Mouse (Mus musculus) heart, embryonic 10.5 days (tissue): ENCODE data around the gene Prkca. TPM values are rescaled to one million over a fixed set of nuclear protein-coding genes. Genes with fewer than 3 reads are reported as not detected.

ENCODE experiments used
- DNase-seq: peaks from one replicate; pipeline ENCODE4 v3.0.0-alpha.2; 2017; ENCODE audit warnings: low spot score
- H3K27ac ChIP-seq: fragments of 300-500 bp; sonication (generic); 2 replicates; pipeline ENCODE4 v1.5.1; 2016; ENCODE audit warnings: mild to moderate bottlenecking
- H3K27me3 ChIP-seq: fragments of 300-500 bp; sonication (generic); 2 replicates; pipeline ENCODE4 v1.6.1; 2016; ENCODE audit warnings: mild to moderate bottlenecking; ENCODE audit not compliant: poor library complexity, insufficient read depth, severe bottlenecking
- H3K36me3 ChIP-seq: fragments of 300-500 bp; sonication (generic); 2 replicates; pipeline ENCODE4 v1.6.1; 2016; ENCODE audit warnings: mild to moderate bottlenecking, moderate library complexity
- H3K4me1 ChIP-seq: fragments of 300-500 bp; sonication (generic); 2 replicates; pipeline ENCODE4 v1.6.1; 2016; ENCODE audit warnings: mild to moderate bottlenecking
- H3K4me3 ChIP-seq: fragments of 300-500 bp; sonication (generic); 2 replicates; pipeline ENCODE4 v1.5.1; 2016; ENCODE audit warnings: mild to moderate bottlenecking, moderate library complexity
- H3K9me3 ChIP-seq: fragments of 300-500 bp; sonication (generic); 2 replicates; pipeline ENCODE4 v1.6.1; 2016; ENCODE audit warnings: mild to moderate bottlenecking, moderate library complexity
- WGBS: fragments of 180-500 bp; shearing (Covaris S2); methylation state at CpG from one replicate; pipeline ENCODE4 v1.1.7; 2016; 5-methylcytosine and 5-hydroxymethylcytosine counted together
- polyA plus RNA-seq: library from polyadenylated mRNA; unstranded; fragments of >200 nt; fragmentation: Nextera tagmentation; extraction: Ambion mirVana; gene quantifications from 2 replicates; pipeline ENCODE4 v1.2.1, GENCODE M21; 2016

The Prkca gene
- polyA plus RNA-seq, 1 experiment from 2014 or later, result 11.3 TPM

- Histone ChIP-seq H3K4me3 (no peak overlapping the region), H3K9me3 (no peaks in the 10 kb centered on the region), H3K27me3 (no peaks in the 10 kb centered on the region), H3K36me3 (no peaks in the 10 kb centered on the region), H3K4me1 (peaks cover 50% of the 10 kb centered on the region), H3K27ac (no peak overlapping the region)
- WGBS, result 32% methylated on average over 1 of the region's 1 CpGs
- no peak for DNase-seq
Measured at GRCm38 (mm10) chr11:108282850-108283459, 60.8 kb downstream of the Prkca start.

GRCm38 (mm10) chr11:108279748-108280373 lies 63.9 kb downstream of the Prkca start:
- no peak overlapping the region; the same call in none of the 2 replicates for H3K27ac ChIP-seq
- H3K4me3 ChIP-seq, result no peak overlapping the region
- no peaks in the 10 kb centered on the region for H3K9me3 ChIP-seq
- peaks cover 34% of the 10 kb centered on the region for H3K4me1 ChIP-seq
- H3K36me3 ChIP-seq, result no peaks in the 10 kb centered on the region
- H3K27me3 ChIP-seq, result no peaks in the 10 kb centered on the region
- WGBS, result 90% methylated on average over 1 of the region's 1 CpGs
- no peak for DNase-seq

GRCm38 (mm10) chr11:108277096-108277495 lies 66.6 kb downstream of the Prkca start:
- Histone ChIP-seq H3K36me3 (no peaks in the 10 kb centered on the region), H3K27me3 (no peaks in the 10 kb centered on the region), H3K9me3 (no peaks in the 10 kb centered on the region), H3K4me1 (peaks cover 33% of the 10 kb centered on the region), H3K27ac (no peak overlapping the region), H3K4me3 (no peak overlapping the region)
- DNase-seq, result no peak
- 84% methylated on average over 8 of the region's 8 CpGs for WGBS

DNA sequence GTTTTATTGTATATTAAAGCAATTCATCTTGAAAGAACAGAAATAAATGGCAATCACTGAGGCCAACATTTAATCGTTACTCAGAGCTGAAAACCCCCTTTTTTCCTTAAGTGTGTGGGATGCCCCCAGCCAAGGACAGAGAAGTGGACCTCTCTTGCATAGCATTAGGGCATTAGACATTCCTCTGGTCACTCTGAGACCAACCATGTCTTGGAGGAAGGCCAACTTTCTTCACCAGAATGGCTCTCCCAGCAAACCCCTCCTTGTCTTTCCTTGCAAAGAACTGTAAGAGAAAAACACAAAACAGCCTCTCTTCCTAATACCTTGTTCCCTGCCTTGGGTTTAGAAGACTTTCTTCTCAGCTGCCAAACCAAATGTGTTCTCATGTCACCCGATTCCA lies 67.6 kb downstream of the Prkca start:
- Histone ChIP-seq H3K9me3 (no peaks in the 10 kb centered on the region), H3K27me3 (no peaks in the 10 kb centered on the region), H3K4me1 (peaks cover 41% of the 10 kb centered on the region), H3K36me3 (no peaks in the 10 kb centered on the region), H3K4me3 (no peak overlapping the region), H3K27ac (no peak overlapping the region)
- DNase-seq, result no peak
- 88% methylated on average over 2 of the region's 2 CpGs for WGBS

GRCm38 (mm10) chr11:108274046-108274445 lies 69.7 kb downstream of the Prkca start:
- 47% methylated on average over 7 of the region's 7 CpGs for WGBS
- no peak overlapping the region for H3K4me3 ChIP-seq
- H3K27ac ChIP-seq, result peak overlapping the region; percentile 59; the same call in 1 of the 2 replicates

DNA sequence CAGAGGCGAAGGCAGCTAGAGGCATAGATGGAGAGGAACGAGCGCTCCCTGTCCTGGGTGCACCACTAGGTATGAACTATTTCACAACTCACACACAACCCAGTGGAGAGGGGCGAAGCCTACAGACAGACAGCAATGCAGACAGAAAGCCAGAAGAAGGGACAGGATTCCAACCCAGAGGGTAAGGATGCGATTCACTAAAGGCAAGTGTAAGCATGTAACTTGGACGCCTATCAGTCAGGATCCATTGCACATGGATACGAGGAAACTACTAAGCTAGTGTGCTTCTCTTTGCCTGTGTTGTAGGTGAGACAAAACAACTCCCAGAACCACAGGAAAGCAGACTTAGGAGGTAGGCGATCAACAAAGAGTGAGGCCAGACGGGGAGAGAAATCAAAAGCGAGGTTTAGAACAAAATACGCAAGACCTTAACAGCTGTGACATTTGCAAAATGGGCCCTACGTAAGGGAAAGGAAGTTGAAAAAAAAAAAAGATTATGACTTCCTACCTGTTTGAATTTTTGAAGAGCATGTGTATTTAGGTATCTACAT lies 70.2 kb downstream of the Prkca start:
- no peak for DNase-seq
- no peak overlapping the region for H3K27ac ChIP-seq
- peaks cover 45% of the 10 kb centered on the region for H3K4me1 ChIP-seq
- no peak overlapping the region for H3K4me3 ChIP-seq
- no peaks in the 10 kb centered on the region for H3K9me3 ChIP-seq
- H3K27me3 ChIP-seq, result no peaks in the 10 kb centered on the region
- H3K36me3 ChIP-seq, result no peaks in the 10 kb centered on the region
- 87% methylated on average over 12 of the region's 12 CpGs for WGBS

More at GRCm38 (mm10) chr11:108274046-108274445, 69.7 kb downstream of the Prkca start:
- Histone ChIP-seq H3K36me3 (no peaks in the 10 kb centered on the region), H3K4me1 (peaks cover 39% of the 10 kb centered on the region), H3K9me3 (no peaks in the 10 kb centered on the region), H3K27me3 (no peaks in the 10 kb centered on the region)
- DNase-seq, result no peak

DNA sequence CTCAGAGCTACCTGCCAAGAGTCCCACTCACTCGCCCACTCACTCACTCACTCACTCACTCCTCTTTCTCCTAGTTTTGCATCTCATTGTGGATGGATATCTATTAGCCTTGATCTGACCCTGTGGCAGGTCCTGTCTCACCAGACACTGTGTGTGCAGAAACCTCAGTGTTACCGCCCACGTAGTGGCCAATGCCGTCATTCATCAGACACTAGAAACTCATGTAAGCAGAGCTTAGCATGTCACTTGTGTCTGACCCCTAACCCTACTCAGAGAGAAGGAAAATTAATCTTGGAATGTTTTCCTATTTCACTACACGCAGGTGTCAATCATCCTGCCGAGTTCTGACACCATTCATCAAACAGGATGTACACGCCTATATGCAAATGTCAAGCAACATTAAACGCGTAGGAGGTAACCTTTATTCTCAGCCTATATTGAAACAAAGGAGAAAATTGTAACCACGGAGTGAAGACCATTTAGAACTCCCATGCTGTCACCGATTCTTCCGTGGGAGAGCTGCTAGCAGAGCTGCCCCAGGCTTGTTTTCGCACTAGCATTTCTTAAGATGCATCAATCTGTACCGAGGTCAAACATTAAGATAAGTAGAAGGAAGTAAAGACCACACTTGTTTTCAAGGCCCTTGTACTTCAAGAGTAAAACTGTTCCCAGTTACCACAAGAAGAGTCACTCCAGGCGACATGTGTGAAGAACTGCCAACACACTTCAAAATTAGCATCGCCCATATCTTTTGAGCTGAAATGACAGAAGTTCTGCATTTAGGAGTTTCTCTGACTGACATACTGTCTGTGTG lies 70.9 kb downstream of the Prkca start:
- Histone ChIP-seq H3K4me3 (no peak overlapping the region), H3K4me1 (peaks cover 52% of the 10 kb centered on the region), H3K27me3 (no peaks in the 10 kb centered on the region), H3K36me3 (no peaks in the 10 kb centered on the region), H3K9me3 (no peaks in the 10 kb centered on the region), H3K27ac (no peak overlapping the region)
- WGBS, result 82% methylated on average over 16 of the region's 16 CpGs
- no peak for DNase-seq

DNA sequence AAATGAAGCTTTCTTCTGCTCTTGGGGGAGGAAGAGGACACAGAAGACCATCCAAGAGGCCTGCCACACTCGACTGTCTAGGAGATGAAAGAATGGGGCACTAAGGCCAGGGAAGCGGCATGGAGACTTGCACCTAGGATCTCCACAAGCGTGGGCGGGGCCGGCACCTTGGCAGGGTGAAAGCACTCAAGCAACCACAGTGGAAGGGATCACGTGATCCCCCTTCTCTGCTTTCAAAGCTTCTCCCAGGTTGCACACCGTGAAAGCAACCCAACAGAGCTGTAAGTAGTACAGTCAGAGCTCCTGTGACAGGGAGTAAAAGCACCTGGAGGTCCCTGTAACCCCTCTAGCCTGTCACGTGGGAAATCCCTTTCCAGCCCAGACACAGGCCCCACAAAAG lies 72.4 kb downstream of the Prkca start:
- H3K9me3 ChIP-seq, result no peaks in the 10 kb centered on the region
- H3K27me3 ChIP-seq, result no peaks in the 10 kb centered on the region
- 52% methylated on average over 8 of the region's 8 CpGs for WGBS
- H3K36me3 ChIP-seq, result no peaks in the 10 kb centered on the region
- peaks cover 55% of the 10 kb centered on the region for H3K4me1 ChIP-seq
- no peak for DNase-seq
- H3K27ac ChIP-seq, result peak overlapping the region; percentile 52
- H3K4me3 ChIP-seq, result no peak overlapping the region

DNA sequence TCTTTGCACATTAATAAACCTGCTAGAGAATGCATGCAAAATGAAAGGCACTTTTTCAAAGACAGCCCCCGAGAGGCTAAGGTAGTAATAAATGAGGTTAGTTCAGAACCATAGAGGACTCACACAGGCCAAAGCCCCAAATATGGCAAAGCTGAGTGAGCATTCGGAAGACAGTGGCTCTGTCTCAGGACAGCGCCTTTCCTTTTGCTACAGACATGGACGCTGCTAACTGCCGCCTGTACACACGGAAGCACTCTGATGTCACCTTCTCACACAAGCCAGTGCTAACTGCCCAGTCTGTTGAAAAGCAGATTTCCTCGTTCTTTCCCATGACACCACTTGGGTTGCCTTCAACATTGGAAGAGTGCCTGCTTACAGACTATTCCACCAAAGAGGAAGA lies 74.2 kb downstream of the Prkca start:
- WGBS, result 64% methylated on average over 7 of the region's 7 CpGs
- Histone ChIP-seq H3K27me3 (no peaks in the 10 kb centered on the region), H3K4me3 (no peak overlapping the region), H3K4me1 (peaks cover 60% of the 10 kb centered on the region), H3K9me3 (no peaks in the 10 kb centered on the region), H3K27ac (peak overlapping the region; percentile 59; the same call in 1 of the 2 replicates), H3K36me3 (no peaks in the 10 kb centered on the region)
- no peak for DNase-seq

GRCm38 (mm10) chr11:108268421-108269322 lies 75.1 kb downstream of the Prkca start:
- DNase-seq, result no peak
- H3K27ac ChIP-seq, result peak overlapping the region; percentile 59; the same call in 1 of the 2 replicates
- no peaks in the 10 kb centered on the region for H3K36me3 ChIP-seq
- no peaks in the 10 kb centered on the region for H3K27me3 ChIP-seq
- H3K4me3 ChIP-seq, result no peak overlapping the region
- H3K9me3 ChIP-seq, result no peaks in the 10 kb centered on the region
- 54% methylated on average over 12 of the region's 12 CpGs for WGBS
- H3K4me1 ChIP-seq, result peaks cover 58% of the 10 kb centered on the region

DNA sequence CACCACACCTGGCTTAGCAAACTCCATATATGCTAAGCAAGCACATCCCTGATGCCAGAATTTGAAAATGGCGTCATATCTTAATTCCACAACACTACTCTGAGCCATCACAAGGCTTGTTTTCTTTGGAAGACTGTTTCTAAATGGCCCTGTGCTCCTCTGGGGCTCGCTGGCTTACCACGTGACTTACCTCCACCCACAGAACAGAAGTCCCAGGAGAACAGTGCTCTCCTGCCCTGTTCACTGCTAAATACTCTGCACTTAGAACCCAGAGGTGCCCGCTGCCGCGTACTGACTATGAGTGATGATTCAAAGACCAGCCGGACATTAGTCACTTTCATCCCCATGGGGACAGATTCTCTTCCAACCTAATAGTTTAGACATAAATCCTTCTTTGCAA lies 75.9 kb downstream of the Prkca start:
- DNase-seq, result no peak
- Histone ChIP-seq H3K9me3 (no peaks in the 10 kb centered on the region), H3K36me3 (no peaks in the 10 kb centered on the region), H3K27ac (0 out of 2 replicates have a peak overlapping the region, but pooled peaks have one; percentile 25), H3K4me1 (peaks cover 56% of the 10 kb centered on the region), H3K4me3 (no peak overlapping the region), H3K27me3 (no peaks in the 10 kb centered on the region)
- 81% methylated on average over 7 of the region's 7 CpGs for WGBS

GRCm38 (mm10) chr11:108267066-108267465 lies 76.7 kb downstream of the Prkca start:
- no peak overlapping the region for H3K27ac ChIP-seq
- no peaks in the 10 kb centered on the region for H3K27me3 ChIP-seq
- WGBS, result 67% methylated on average over 3 of the region's 3 CpGs
- DNase-seq, result no peak
- no peak overlapping the region for H3K4me3 ChIP-seq
- H3K9me3 ChIP-seq, result no peaks in the 10 kb centered on the region
- H3K4me1 ChIP-seq, result peaks cover 51% of the 10 kb centered on the region
- no peaks in the 10 kb centered on the region for H3K36me3 ChIP-seq
